Mouse (Mus musculus) lung, embryonic 16.5 days (tissue): ENCODE measurements at regions not wholly inside any gene's neighbourhood (a gene's known extent, or its start where the extent isn't known, plus 50 kb on each side); places are given as distances from the start of the nearest gene placed in this dataset.

Experiments used
- ATAC-seq: fragments of 200-750 bp; cut with Nextera tagmentation; 2 replicates; pipeline ENCODE4 v1.8.0; 2017; ENCODE audit warnings: low read depth, mild to moderate bottlenecking, moderate library complexity
- H3K27ac ChIP-seq: fragments of 300-500 bp; sonication (generic); 2 replicates; pipeline ENCODE4 v1.5.1; 2014; ENCODE audit warnings: mild to moderate bottlenecking, control low read depth, low read length
- H3K27me3 ChIP-seq: fragments of 300-500 bp; sonication (generic); 2 replicates; pipeline ENCODE4 v1.6.1; 2014; ENCODE audit warnings: low read depth, low read length, mixed read lengths; ENCODE audit not compliant: control insufficient read depth, insufficient read depth
- H3K36me3 ChIP-seq: fragments of 300-500 bp; sonication (generic); 2 replicates; pipeline ENCODE4 v1.6.1; 2014; ENCODE audit warnings: low read length; ENCODE audit not compliant: control insufficient read depth, insufficient read depth
- H3K4me1 ChIP-seq: fragments of 300-500 bp; sonication (generic); replicated peaks from 2 replicates; pipeline ENCODE4 v1.6.1; 2014; ENCODE audit warnings: low read length, mixed read lengths; ENCODE audit not compliant: control insufficient read depth, insufficient read depth
- H3K4me2 ChIP-seq: fragments of 300-500 bp; sonication (generic); 2 replicates; pipeline ENCODE4 v1.6.1; 2014; ENCODE audit warnings: low read depth, low read length, control low read depth
- H3K4me3 ChIP-seq: fragments of 300-500 bp; sonication (generic); 2 replicates; pipeline ENCODE4 v1.5.1; 2014; ENCODE audit warnings: mild to moderate bottlenecking, low read length, control low read depth
- H3K9ac ChIP-seq: fragments of 300-500 bp; sonication (generic); 2 replicates; pipeline ENCODE4 v1.6.1; 2014; ENCODE audit warnings: low read length, control low read depth
- H3K9me3 ChIP-seq: fragments of 300-500 bp; sonication (generic); 2 replicates; pipeline ENCODE4 v1.6.1; 2016; ENCODE audit warnings: low read length; ENCODE audit not compliant: control insufficient read depth
- WGBS: fragments of 180-500 bp; shearing (Covaris S2); extraction: QIAGEN DNeasy Blood & Tissue Kit; methylation state at CpG from one replicate; pipeline ENCODE4 v1.1.7; 2014; 5-methylcytosine and 5-hydroxymethylcytosine counted together

- Histone ChIP-seq H3K9ac (no peak overlapping the region), H3K27ac (no peak overlapping the region), H3K36me3 (no peaks in the 10 kb centered on the region), H3K4me2 (no peak overlapping the region), H3K9me3 (no peaks in the 10 kb centered on the region), H3K27me3 (no peaks in the 10 kb centered on the region), H3K4me3 (no peak overlapping the region), H3K4me1 (no peaks in the 10 kb centered on the region)
- peak; percentile 69 for ATAC-seq
- WGBS = 36% methylated on average over 6 of the region's 6 CpGs
Observed at GRCm38 (mm10) chr10:56486584-56486983, 109.5 kb downstream of the Gja1 start.

GRCm38 (mm10) chr10:56493461-56493860 lies 116.3 kb downstream of the Gja1 start:
- no peak for ATAC-seq
- Histone ChIP-seq H3K4me2 (no peak overlapping the region), H3K4me1 (no peaks in the 10 kb centered on the region), H3K27ac (no peak overlapping the region), H3K27me3 (no peaks in the 10 kb centered on the region), H3K9me3 (no peaks in the 10 kb centered on the region), H3K4me3 (no peak overlapping the region), H3K36me3 (no peaks in the 10 kb centered on the region), H3K9ac (no peak overlapping the region)
- WGBS = 56% methylated on average over 1 of the region's 1 CpGs

GRCm38 (mm10) chr10:56495352-56495751 lies 118.2 kb downstream of the Gja1 start:
- Histone ChIP-seq H3K27ac (no peak overlapping the region), H3K4me1 (no peaks in the 10 kb centered on the region), H3K9ac (no peak overlapping the region), H3K4me3 (no peak overlapping the region), H3K27me3 (no peaks in the 10 kb centered on the region), H3K4me2 (no peak overlapping the region), H3K36me3 (no peaks in the 10 kb centered on the region), H3K9me3 (no peaks in the 10 kb centered on the region)
- no peak for ATAC-seq
- 85% methylated on average over 4 of the region's 4 CpGs for WGBS

- Histone ChIP-seq H3K27me3 (no peaks in the 10 kb centered on the region), H3K36me3 (no peaks in the 10 kb centered on the region), H3K4me3 (no peak overlapping the region), H3K9me3 (no peaks in the 10 kb centered on the region), H3K4me2 (no peak overlapping the region), H3K4me1 (no peaks in the 10 kb centered on the region), H3K27ac (no peak overlapping the region), H3K9ac (no peak overlapping the region)
- ATAC-seq = no peak
- WGBS = 73% methylated on average over 1 of the region's 1 CpGs
Observed at GRCm38 (mm10) chr10:56519041-56519440, 141.9 kb downstream of the Gja1 start.

- WGBS = 78% methylated on average over 2 of the region's 2 CpGs
- H3K9me3 ChIP-seq = no peaks in the 10 kb centered on the region
- no peak for ATAC-seq
- no peaks in the 10 kb centered on the region for H3K27me3 ChIP-seq
- H3K9ac ChIP-seq = no peak overlapping the region
- H3K4me1 ChIP-seq = no peaks in the 10 kb centered on the region
- H3K27ac ChIP-seq = no peak overlapping the region
- H3K4me2 ChIP-seq = no peak overlapping the region
- no peak overlapping the region for H3K4me3 ChIP-seq
- no peaks in the 10 kb centered on the region for H3K36me3 ChIP-seq
Observed at GRCm38 (mm10) chr10:56525791-56526190, 148.7 kb downstream of the Gja1 start.

GRCm38 (mm10) chr10:56537091-56537490 lies 160.0 kb downstream of the Gja1 start:
- Histone ChIP-seq H3K27me3 (no peaks in the 10 kb centered on the region), H3K36me3 (no peaks in the 10 kb centered on the region), H3K4me3 (no peak overlapping the region), H3K4me1 (no peaks in the 10 kb centered on the region), H3K9me3 (no peaks in the 10 kb centered on the region), H3K4me2 (no peak overlapping the region), H3K27ac (no peak overlapping the region), H3K9ac (no peak overlapping the region)
- ATAC-seq = no peak
- WGBS = 38% methylated on average over 4 of the region's 4 CpGs

- no peak overlapping the region for H3K4me2 ChIP-seq
- no peak overlapping the region for H3K9ac ChIP-seq
- H3K27ac ChIP-seq = no peak overlapping the region
- 86% methylated on average over 5 of the region's 5 CpGs for WGBS
- H3K4me1 ChIP-seq = no peaks in the 10 kb centered on the region
- H3K9me3 ChIP-seq = no peaks in the 10 kb centered on the region
- no peak overlapping the region for H3K4me3 ChIP-seq
- H3K36me3 ChIP-seq = no peaks in the 10 kb centered on the region
- no peaks in the 10 kb centered on the region for H3K27me3 ChIP-seq
- no peak for ATAC-seq
Observed at GRCm38 (mm10) chr10:56539827-56540511, 162.8 kb downstream of the Gja1 start.

GRCm38 (mm10) chr10:56542106-56542505 lies 165.0 kb downstream of the Gja1 start:
- Histone ChIP-seq H3K4me1 (no peaks in the 10 kb centered on the region), H3K4me2 (no peak overlapping the region), H3K27me3 (no peaks in the 10 kb centered on the region), H3K36me3 (no peaks in the 10 kb centered on the region), H3K4me3 (no peak overlapping the region), H3K9me3 (no peaks in the 10 kb centered on the region), H3K27ac (no peak overlapping the region), H3K9ac (no peak overlapping the region)
- ATAC-seq = no peak
- WGBS = 73% methylated on average over 3 of the region's 3 CpGs

GRCm38 (mm10) chr10:56545989-56546388 lies 168.9 kb downstream of the Gja1 start:
- H3K36me3 ChIP-seq = no peaks in the 10 kb centered on the region
- 36% methylated on average over 3 of the region's 3 CpGs for WGBS
- no peaks in the 10 kb centered on the region for H3K9me3 ChIP-seq
- H3K27me3 ChIP-seq = no peaks in the 10 kb centered on the region
- no peak overlapping the region for H3K27ac ChIP-seq
- no peak overlapping the region for H3K4me3 ChIP-seq
- no peak overlapping the region for H3K9ac ChIP-seq
- no peaks in the 10 kb centered on the region for H3K4me1 ChIP-seq
- no peak for ATAC-seq
- H3K4me2 ChIP-seq = no peak overlapping the region

GRCm38 (mm10) chr10:56546824-56547223 lies 169.7 kb downstream of the Gja1 start:
- H3K27me3 ChIP-seq = no peaks in the 10 kb centered on the region
- no peaks in the 10 kb centered on the region for H3K36me3 ChIP-seq
- no peak overlapping the region for H3K27ac ChIP-seq
- WGBS = 60% methylated on average over 2 of the region's 2 CpGs
- no peak overlapping the region for H3K4me3 ChIP-seq
- H3K4me2 ChIP-seq = no peak overlapping the region
- H3K9me3 ChIP-seq = no peaks in the 10 kb centered on the region
- no peak for ATAC-seq
- no peak overlapping the region for H3K9ac ChIP-seq
- H3K4me1 ChIP-seq = no peaks in the 10 kb centered on the region
